Mouse (Mus musculus): Measurements from ENCODE around the gene B3galnt2. TPM values are rescaled to one million over a fixed set of nuclear protein-coding genes. Genes with fewer than 3 reads are reported as not detected.
A peak's percentile ranks its signal among the peaks of the same experiment; 100 is the strongest.

B3galnt2 gene
- polyA plus RNA-seq, 1 experiment from 2014 or later = 33.3 TPM

- H3K9ac ChIP-seq = peak overlapping the region; percentile 87
- no peaks in the 10 kb centered on the region for H3K27me3 ChIP-seq
- peak overlapping the region; percentile 98 for H3K27ac ChIP-seq
- H3K9me3 ChIP-seq (replicated peaks) = no peaks in the 10 kb centered on the region
- peak; percentile 76 for ATAC-seq (ENCODE audit: low FRiP score)
- H3K36me3 ChIP-seq = no peaks in the 10 kb centered on the region
- peak overlapping the region; percentile 72 for H3K4me3 ChIP-seq
- H3K4me1 ChIP-seq = peaks cover 12% of the 10 kb centered on the region
- H3K4me2 ChIP-seq (replicated peaks) = peak overlapping the region; percentile 90
- 2% methylated on average over 8 of the region's 8 CpGs for WGBS
Observed at GRCm38 (mm10) chr13:14038911-14039291, 84.6 kb downstream of the B3galnt2 start.

DNA sequence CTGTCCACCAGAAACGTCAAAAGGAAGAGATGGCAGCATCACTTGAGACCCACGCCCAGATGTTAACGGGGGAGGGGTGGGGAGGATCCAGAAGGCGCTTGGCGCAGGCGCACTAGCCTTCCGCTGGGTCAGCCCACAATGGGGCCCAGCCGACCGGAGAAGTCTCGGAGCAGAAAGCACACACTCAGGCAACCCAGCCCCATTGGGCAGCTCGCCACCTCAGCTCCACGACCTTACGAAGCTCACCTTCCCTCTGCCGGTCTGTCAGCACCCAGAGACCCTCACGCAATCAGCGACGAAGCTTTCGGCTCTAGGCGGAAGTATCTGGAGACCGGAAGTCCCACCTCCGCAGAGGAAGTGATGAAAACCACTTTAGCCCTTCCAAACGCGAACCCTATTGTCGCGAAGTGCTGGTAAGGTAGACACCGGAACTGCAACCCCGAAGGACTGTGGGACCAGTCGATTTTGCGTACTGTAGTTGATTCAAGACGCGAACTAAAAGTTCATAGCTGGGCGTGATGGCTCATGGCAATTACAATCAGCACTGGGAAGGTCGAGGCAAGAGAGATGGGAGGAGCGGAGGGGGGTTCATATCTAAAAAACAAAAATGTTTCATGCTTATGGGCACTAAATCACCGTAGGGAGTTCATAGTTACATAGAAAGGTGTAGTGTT, 85.2 kb downstream of the B3galnt2 start, which contains the start of gene Tbce:
Tbce (minus strand) TSS at position 347 of the 674 bp plus-strand sequence.
- Histone ChIP-seq H3K9ac (peak within 1 kb of the TSS; percentile 87), H3K4me2 (replicated peaks) (peak within 1 kb of the TSS; percentile 90), H3K4me1 (peaks cover 12% of the 10 kb centered on the region), H3K9me3 (replicated peaks) (no peaks in the 10 kb centered on the region), H3K27me3 (no peaks in the 10 kb centered on the region), H3K4me3 (peak within 1 kb of the TSS; percentile 72), H3K36me3 (no peaks in the 10 kb centered on the region), H3K27ac (peak within 1 kb of the TSS; percentile 98)
- peak; percentile 98 for ATAC-seq (ENCODE audit: low FRiP score)
- 1% methylated on average over 35 of the region's 35 CpGs for WGBS

DNA sequence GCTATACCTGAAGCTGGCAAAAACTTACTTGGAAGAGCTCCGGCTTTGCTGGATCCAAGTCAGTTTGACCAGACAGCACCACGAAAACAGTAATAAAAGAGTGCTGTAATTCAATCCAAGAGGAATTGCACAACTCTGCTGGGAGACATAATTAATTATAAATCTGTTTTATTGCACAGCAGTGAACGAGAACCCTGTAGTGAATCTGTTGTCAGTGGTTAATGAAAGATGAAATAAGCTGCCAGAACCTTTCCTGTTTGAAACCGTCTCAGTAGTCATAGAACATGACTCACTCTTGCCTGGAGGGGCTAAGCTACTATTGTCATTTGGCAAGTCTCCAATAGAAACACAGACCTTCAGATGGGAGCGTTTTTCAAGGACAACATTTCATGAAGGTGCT, 85.9 kb downstream of the B3galnt2 start:
- no peaks in the 10 kb centered on the region for H3K9me3 ChIP-seq (replicated peaks)
- peaks cover 12% of the 10 kb centered on the region for H3K4me1 ChIP-seq
- ATAC-seq (ENCODE audit: low FRiP score) = no peak
- H3K9ac ChIP-seq = peak overlapping the region; percentile 87; the same call in 1 of the 2 replicates
- peak overlapping the region; percentile 44; the same call in 1 of the 2 replicates for H3K27ac ChIP-seq
- no peaks in the 10 kb centered on the region for H3K36me3 ChIP-seq
- H3K27me3 ChIP-seq = no peaks in the 10 kb centered on the region
- H3K4me3 ChIP-seq = peak overlapping the region; percentile 72
- H3K4me2 ChIP-seq (replicated peaks) = peak overlapping the region; percentile 90
- WGBS = 57% methylated on average over 5 of the region's 5 CpGs

DNA sequence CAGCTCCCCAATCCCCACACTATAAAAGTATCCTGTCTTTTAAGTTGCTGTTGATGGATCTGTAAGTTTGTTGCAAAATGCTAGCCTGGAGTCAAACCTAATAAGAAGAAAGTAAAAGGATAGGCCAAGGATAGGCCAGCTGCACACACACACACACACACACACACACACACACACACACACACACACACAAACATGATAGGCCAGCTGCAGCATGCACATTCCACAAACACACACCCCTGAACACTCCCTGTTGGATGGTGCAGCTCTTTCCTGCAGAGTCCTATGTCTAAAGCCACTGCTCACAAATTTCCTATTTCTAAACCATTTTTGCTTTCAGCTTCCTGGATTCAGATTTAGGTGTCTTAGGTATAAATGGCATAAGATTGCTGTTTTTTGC, 89.6 kb downstream of the B3galnt2 start:
- no peak overlapping the region for H3K4me3 ChIP-seq
- ATAC-seq (ENCODE audit: low FRiP score) = no peak
- no peak overlapping the region for H3K4me2 ChIP-seq (replicated peaks)
- H3K4me1 ChIP-seq = peaks cover 6% of the 10 kb centered on the region
- H3K9me3 ChIP-seq (replicated peaks) = no peaks in the 10 kb centered on the region
- no peaks in the 10 kb centered on the region for H3K27me3 ChIP-seq
- H3K36me3 ChIP-seq = peaks cover 24% of the 10 kb centered on the region
- no peak overlapping the region for H3K27ac ChIP-seq
- H3K9ac ChIP-seq = no peak overlapping the region

DNA sequence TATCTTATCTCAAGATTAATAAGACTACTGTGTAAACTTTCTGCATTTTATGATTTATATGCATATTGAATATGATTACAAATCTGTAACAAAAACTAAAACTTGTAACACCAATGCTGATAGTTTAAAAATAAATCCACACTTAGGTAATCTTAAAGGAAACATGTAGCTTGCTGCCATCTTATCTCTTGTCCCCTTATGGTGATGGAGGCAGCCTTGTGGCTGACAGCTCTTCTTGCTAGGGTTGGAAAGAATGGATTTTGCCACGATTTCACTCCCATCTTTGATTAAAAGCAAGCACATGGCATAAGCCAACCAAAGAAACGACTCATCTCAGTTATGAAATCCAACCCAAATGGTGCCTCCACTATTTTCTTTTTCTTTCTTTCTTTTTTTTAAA, 90.3 kb downstream of the B3galnt2 start:
- WGBS = 80% methylated on average over 2 of the region's 2 CpGs
- Histone ChIP-seq H3K36me3 (peaks cover 30% of the 10 kb centered on the region), H3K27ac (no peak overlapping the region), H3K9ac (no peak overlapping the region), H3K4me3 (no peak overlapping the region), H3K4me1 (peaks cover 6% of the 10 kb centered on the region), H3K4me2 (replicated peaks) (no peak overlapping the region), H3K9me3 (replicated peaks) (no peaks in the 10 kb centered on the region), H3K27me3 (no peaks in the 10 kb centered on the region)
- ATAC-seq (ENCODE audit: low FRiP score) = no peak

Other genes with a start within 250 kb of the B3galnt2 start
- 6.2 and 6.9 TPM in 2 replicates for gene Gng4, start 170.4 kb upstream of the B3galnt2 start, polyA plus RNA-seq (2016; fragmentation: Nextera tagmentation; extraction: Ambion mirVana)
- gene Tbce, start 85.2 kb downstream of the B3galnt2 start, polyA plus RNA-seq (2016; fragmentation: Nextera tagmentation; extraction: Ambion mirVana) = 78.7 and 86.3 TPM in 2 replicates
- 93.0 and 97.9 TPM in 2 replicates for gene Arid4b, start 108.8 kb downstream of the B3galnt2 start, polyA plus RNA-seq (2016; fragmentation: Nextera tagmentation; extraction: Ambion mirVana)
- 68.1 and 76.6 TPM in 2 replicates for gene Ggps1, start 109.0 kb downstream of the B3galnt2 start, polyA plus RNA-seq (2016; fragmentation: Nextera tagmentation; extraction: Ambion mirVana)

All from hindbrain, embryonic 12.5 days (tissue).